Mouse (Mus musculus) stomach, embryonic 16.5 days (tissue): ENCODE results near the gene Apoc2. TPM values are rescaled to one million over a fixed set of nuclear protein-coding genes. Genes with fewer than 3 reads are reported as not detected.

ENCODE experiments used
- ATAC-seq: fragments of 200-750 bp; cut with Nextera tagmentation; 2 replicates; pipeline ENCODE4 v1.8.0; 2017; ENCODE audit warnings: moderate number of reproducible peaks, moderate TSS enrichment; ENCODE audit not compliant: insufficient read depth, low FRiP score
- H3K27ac ChIP-seq: fragments of 300-500 bp; sonication (generic); 2 replicates; pipeline ENCODE4 v1.5.1; 2014; ENCODE audit warnings: low read length
- H3K27me3 ChIP-seq: fragments of 300-500 bp; sonication (generic); 2 replicates; pipeline ENCODE4 v1.6.1; 2014; ENCODE audit warnings: low read length, control low read depth, mixed read lengths; ENCODE audit not compliant: control insufficient read depth, insufficient read depth
- H3K36me3 ChIP-seq: fragments of 300-500 bp; sonication (generic); 2 replicates; pipeline ENCODE4 v1.6.1; 2014; ENCODE audit warnings: low read length; ENCODE audit not compliant: control insufficient read depth, insufficient read depth
- H3K4me1 ChIP-seq: fragments of 300-500 bp; sonication (generic); 2 replicates; pipeline ENCODE4 v1.6.1; 2014; ENCODE audit warnings: low read length, control low read depth, mixed read lengths; ENCODE audit not compliant: control insufficient read depth, insufficient read depth
- H3K4me2 ChIP-seq: fragments of 300-500 bp; sonication (generic); 2 replicates; pipeline ENCODE4 v1.6.1; 2014; ENCODE audit warnings: low read depth, low read length, mixed read lengths
- H3K4me3 ChIP-seq: fragments of 300-500 bp; sonication (generic); replicated peaks from 2 replicates; pipeline ENCODE4 v1.5.1; 2014; ENCODE audit warnings: mild to moderate bottlenecking, low read length
- H3K9ac ChIP-seq: fragments of 300-500 bp; sonication (generic); 2 replicates; pipeline ENCODE4 v1.6.1; 2014; ENCODE audit warnings: low read length
- H3K9me3 ChIP-seq: fragments of 300-500 bp; sonication (generic); replicated peaks from 2 replicates; pipeline ENCODE4 v1.6.1; 2016; ENCODE audit warnings: low read length, control low read depth; ENCODE audit not compliant: control insufficient read depth
- whole genome bisulfite sequencing: fragments of 180-500 bp; shearing (Covaris S2); extraction: QIAGEN DNeasy Blood & Tissue Kit; methylation state at CpG from one replicate; pipeline ENCODE4 v1.1.7; 2014; 5-methylcytosine and 5-hydroxymethylcytosine counted together
- polyA plus RNA-seq: library from polyadenylated mRNA; unstranded; fragments of >200 nt; fragmentation: Nextera tagmentation; extraction: Ambion mirVana; gene quantifications from 2 replicates; pipeline ENCODE4 v1.2.1, GENCODE M21; 2015

Gene Apoc2
- 80.5 and 93.2 TPM in 2 replicates for polyA plus RNA-seq

DNA sequence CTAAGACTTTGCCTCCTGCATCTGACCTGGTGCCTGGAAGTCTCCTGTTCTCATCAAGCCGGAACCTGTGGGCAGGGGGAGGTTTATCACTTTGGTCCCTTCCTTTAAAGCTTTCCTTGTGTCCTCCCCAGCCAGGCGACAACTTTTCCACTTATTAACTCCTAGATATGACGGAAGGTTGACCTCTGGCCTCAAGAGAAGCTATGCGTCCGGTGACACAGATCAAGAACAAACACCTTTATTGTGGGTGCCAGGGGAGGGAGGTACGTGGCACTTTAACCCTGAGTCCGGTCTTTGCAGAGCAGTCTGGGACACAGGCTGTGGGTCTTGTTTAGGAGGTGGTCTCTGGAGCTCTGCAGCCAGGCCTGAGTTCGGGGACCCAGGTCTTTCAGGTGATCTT is at the start of gene Apoc2:
TSS of gene Apoc2 (minus strand) at position 70 of the 400 bp plus-strand sequence.
- no peak within 1 kb of the TSS for H3K4me2 ChIP-seq
- peak; percentile 63; the same call in 1 of the 2 replicates for ATAC-seq
- H3K9ac ChIP-seq = no peak within 1 kb of the TSS
- no peaks in the 10 kb centered on the region for H3K27me3 ChIP-seq
- no peak within 1 kb of the TSS for H3K4me3 ChIP-seq
- no peak within 1 kb of the TSS for H3K27ac ChIP-seq
- H3K9me3 ChIP-seq = no peaks in the 10 kb centered on the region
- H3K4me1 ChIP-seq = no peaks in the 10 kb centered on the region
- 50% methylated on average over 8 of the region's 8 CpGs for WGBS
- no peaks in the 10 kb centered on the region for H3K36me3 ChIP-seq

DNA sequence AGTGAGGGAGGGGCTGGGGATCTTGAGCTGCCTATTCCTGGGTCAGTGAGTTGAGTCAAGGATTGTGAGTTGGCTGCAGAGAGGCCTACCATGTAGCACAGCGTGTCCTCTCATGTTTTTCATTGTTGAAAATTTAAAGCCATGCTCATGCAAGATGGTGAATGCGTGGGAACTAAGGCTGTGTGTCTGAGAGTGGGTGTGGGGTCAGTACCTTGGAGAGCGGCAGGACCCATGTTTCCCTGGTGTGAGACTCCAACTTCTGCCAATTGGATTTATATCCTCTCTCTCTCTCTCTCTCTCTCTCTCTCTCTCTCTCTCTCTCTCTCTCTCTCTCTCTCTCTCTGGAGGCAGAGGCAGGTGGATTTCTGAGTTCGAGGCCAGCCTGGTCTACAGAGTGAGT is 48.8 kb upstream of the Apoc2 start:
- no peak for ATAC-seq
- H3K27me3 ChIP-seq = no peaks in the 10 kb centered on the region
- no peak overlapping the region for H3K4me2 ChIP-seq
- H3K27ac ChIP-seq = no peak overlapping the region
- H3K4me1 ChIP-seq = no peaks in the 10 kb centered on the region
- no peak overlapping the region for H3K9ac ChIP-seq
- no peak overlapping the region for H3K4me3 ChIP-seq
- H3K9me3 ChIP-seq = no peaks in the 10 kb centered on the region
- H3K36me3 ChIP-seq = peaks cover 47% of the 10 kb centered on the region
- 82% methylated on average over 4 of the region's 4 CpGs for WGBS

DNA sequence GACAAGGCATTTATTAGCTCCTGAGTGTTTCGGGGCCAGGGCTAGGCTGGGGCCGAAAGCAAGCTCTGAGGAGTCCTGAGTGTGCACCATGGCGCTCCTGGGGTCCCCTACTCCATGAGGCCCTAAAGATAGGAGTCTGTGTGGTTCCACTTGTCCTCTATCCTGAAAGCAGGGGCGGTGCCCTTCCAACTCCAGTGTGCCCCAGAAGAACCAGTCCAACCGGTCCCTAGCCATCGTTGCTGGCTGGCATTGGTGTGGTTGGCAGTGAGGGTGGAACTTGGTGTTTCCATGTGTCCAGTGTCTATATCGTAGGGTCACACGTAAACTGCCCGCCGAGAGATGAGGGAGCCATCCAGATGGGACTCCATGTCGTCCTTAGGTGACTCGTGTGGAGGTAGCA is 46.4 kb upstream of the Apoc2 start:
- H3K4me1 ChIP-seq = no peaks in the 10 kb centered on the region
- H3K9ac ChIP-seq = 0 out of 2 replicates have a peak overlapping the region, but pooled peaks have one; percentile 33
- peak overlapping the region; percentile 66 for H3K27ac ChIP-seq
- no peaks in the 10 kb centered on the region for H3K27me3 ChIP-seq
- no peak overlapping the region for H3K4me3 ChIP-seq
- peaks cover 50% of the 10 kb centered on the region for H3K36me3 ChIP-seq
- 77% methylated on average over 12 of the region's 12 CpGs for WGBS
- peak; percentile 63; the same call in 1 of the 2 replicates for ATAC-seq
- H3K4me2 ChIP-seq = no peak overlapping the region
- peaks cover 4% of the 10 kb centered on the region for H3K9me3 ChIP-seq

DNA sequence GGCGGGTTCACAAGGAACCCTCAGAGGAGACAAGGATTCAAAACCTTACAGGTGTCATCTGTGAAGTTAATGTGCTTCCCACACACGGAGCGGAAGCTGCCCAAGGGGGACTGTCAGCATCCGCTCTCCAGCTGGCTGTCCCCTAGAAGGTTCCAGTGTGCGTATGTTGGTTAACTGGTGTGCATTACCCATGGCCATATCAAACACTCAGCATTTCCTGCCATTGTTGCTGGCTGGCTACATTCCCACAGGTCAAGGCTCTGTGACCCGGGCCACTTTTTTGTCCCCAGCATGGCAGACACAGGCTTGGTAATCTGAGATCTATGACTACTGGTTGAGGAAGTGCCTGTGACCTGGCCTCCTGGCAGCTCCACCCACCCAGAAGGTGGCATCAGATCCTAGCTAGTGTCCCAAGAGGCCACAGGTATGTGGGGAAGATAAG is 45.0 kb upstream of the Apoc2 start:
- H3K27ac ChIP-seq = peak overlapping the region; percentile 16; the same call in 1 of the 2 replicates

DNA sequence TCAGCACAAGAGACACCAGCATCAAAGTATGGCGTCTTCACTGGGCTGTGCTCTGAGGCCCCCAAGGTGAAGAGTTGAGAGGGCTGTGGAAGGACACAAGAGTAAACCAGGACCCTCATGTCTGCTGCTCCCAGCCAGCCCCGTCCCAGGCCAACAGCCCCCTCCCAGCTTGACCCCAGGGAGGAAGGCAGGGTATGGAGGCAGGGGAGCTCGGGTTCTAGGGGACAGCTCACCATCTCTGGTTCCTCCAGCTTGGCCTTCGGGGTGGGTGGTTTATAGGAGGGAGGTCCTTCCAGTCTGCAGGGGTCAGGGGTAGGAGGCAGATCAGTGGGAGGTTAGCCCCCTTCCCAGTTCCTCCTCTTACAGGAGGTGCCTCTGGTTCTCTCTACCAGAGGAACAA is 41.5 kb upstream of the Apoc2 start:
- H3K27me3 ChIP-seq = no peaks in the 10 kb centered on the region
- H3K9ac ChIP-seq = no peak overlapping the region
- peaks cover 13% of the 10 kb centered on the region for H3K4me1 ChIP-seq
- no peak for ATAC-seq
- H3K4me3 ChIP-seq = no peak overlapping the region
- H3K36me3 ChIP-seq = peaks cover 31% of the 10 kb centered on the region
- no peak overlapping the region for H3K4me2 ChIP-seq
- 91% methylated on average over 4 of the region's 4 CpGs for WGBS
- peaks cover 4% of the 10 kb centered on the region for H3K9me3 ChIP-seq
- no peak overlapping the region for H3K27ac ChIP-seq

More for the DNA sequence above, 45.0 kb upstream of the Apoc2 start:
- H3K4me2 ChIP-seq = no peak overlapping the region
- H3K36me3 ChIP-seq = peaks cover 43% of the 10 kb centered on the region
- H3K9ac ChIP-seq = no peak overlapping the region
- peak; percentile 53 for ATAC-seq
- H3K4me1 ChIP-seq = no peaks in the 10 kb centered on the region
- H3K4me3 ChIP-seq = no peak overlapping the region
- WGBS = 81% methylated on average over 6 of the region's 6 CpGs
- H3K9me3 ChIP-seq = peaks cover 4% of the 10 kb centered on the region
- no peaks in the 10 kb centered on the region for H3K27me3 ChIP-seq

DNA sequence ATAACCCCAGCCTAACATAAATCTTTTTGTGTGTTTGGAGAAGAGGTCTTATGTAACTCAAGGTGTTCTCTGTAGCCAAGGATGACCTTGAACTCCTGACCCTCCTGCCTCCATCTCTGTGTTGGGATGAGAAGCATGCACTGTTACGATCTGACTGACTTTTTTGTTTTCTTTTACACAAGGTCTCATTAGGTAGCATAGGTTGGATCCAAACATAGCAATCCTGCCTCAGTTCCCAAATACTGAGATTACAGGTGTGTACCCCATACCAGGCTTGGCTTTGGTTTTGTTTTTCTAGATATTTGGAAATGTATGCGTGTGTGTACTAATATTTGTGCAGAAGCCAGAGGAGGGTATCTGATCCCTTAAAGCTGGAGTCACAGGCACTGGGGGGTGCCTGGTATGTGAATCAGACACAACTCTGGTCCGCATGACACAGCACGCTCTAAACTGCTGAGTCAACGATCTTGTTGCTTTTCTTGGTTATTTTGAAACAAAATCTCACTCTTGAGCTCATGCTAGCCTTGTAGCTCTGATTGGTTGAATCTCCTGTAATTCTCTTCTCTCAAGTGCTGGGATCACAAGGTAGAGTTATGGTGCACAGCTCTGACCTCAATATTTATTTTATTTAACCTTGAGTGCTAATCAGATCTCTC is 40.7 kb upstream of the Apoc2 start:
- Histone ChIP-seq H3K36me3 (peaks cover 24% of the 10 kb centered on the region), H3K4me2 (no peak overlapping the region), H3K9me3 (peaks cover 4% of the 10 kb centered on the region), H3K4me3 (no peak overlapping the region), H3K9ac (no peak overlapping the region), H3K27me3 (no peaks in the 10 kb centered on the region), H3K4me1 (peaks cover 16% of the 10 kb centered on the region), H3K27ac (no peak overlapping the region)
- 91% methylated on average over 5 of the region's 5 CpGs for WGBS
- no peak for ATAC-seq

DNA sequence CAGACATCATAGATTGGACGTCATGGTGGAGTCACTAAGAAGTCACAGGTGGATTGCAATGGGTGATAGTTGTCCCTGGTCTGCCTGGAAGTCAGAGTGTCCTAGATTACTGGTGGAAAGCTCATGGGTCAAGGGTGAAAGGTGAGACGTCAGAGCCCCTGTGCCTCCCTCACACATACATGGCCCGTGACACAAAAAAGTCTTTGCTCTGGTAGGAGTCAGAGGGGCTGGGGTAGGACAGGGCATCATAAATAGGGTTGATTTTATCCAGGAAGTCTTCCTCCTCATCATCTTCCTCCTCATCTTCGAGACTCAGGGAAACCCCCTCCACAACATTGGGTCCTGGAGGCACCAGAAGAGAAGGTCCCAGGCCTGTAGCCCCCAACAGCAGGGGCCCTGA is 39.6 kb upstream of the Apoc2 start:
- Histone ChIP-seq H3K9me3 (peaks cover 4% of the 10 kb centered on the region), H3K4me2 (no peak overlapping the region), H3K36me3 (peaks cover 16% of the 10 kb centered on the region), H3K4me3 (no peak overlapping the region), H3K9ac (no peak overlapping the region), H3K27me3 (no peaks in the 10 kb centered on the region), H3K27ac (no peak overlapping the region), H3K4me1 (peaks cover 16% of the 10 kb centered on the region)
- 81% methylated on average over 4 of the region's 4 CpGs for WGBS
- ATAC-seq = no peak

DNA sequence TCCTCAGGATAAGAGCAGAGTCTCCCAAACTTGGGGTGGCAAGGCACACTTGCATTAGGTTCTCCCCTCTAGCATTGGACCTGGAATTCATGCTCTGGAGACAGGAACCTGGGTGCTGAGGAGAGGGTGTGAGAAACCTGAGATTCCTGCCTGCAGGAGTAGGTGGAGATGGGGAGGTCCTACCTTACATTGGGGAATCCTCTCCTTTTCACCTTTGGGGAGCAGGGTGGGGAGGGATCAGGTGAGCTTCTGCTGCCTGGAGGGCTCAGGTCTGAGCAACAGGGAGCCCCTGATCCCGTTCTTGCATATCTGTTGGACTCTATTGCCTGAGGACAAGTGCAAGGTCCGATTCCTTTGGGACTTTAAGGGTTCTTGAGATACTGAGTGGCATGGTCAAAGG is 39.1 kb upstream of the Apoc2 start:
- Histone ChIP-seq H3K4me2 (peak overlapping the region; percentile 73; the same call in 1 of the 2 replicates), H3K9me3 (peaks cover 4% of the 10 kb centered on the region), H3K27me3 (no peaks in the 10 kb centered on the region), H3K4me3 (peak overlapping the region; percentile 43), H3K36me3 (peaks cover 16% of the 10 kb centered on the region), H3K4me1 (peaks cover 16% of the 10 kb centered on the region), H3K27ac (peak overlapping the region; percentile 90), H3K9ac (no peak overlapping the region)
- no peak for ATAC-seq
- 79% methylated on average over 2 of the region's 2 CpGs for WGBS

DNA sequence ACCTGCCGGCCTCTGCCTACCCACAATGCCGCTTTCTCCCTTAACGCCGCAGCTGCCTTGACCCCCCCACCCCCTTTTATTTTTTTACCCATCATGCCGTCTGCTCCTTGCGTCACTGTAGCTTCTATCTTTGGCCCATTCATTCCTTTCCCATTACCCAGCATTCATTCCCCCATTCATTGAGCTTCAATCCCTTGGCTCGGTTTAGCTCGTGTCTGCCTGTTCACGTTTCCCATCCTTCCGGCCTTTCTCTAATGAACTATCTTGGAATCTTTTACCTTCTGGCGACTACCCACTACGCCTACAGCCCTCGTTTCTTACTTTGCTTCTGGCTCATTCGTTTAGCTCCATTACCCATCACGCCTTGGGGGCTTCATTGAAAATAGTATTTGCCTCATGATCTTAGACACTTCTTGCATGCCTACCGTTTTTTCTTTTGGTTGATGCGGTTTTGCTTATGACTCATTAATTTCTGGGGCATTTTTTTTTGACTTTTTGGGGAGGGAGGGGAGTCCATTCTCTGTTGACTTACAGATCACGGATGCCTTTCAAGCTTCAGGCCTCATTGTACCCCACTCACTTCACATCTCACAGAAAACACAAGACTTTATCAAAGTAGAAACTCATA is 38.4 kb upstream of the Apoc2 start:
- Histone ChIP-seq H3K4me3 (peak overlapping the region; percentile 43), H3K9ac (peak overlapping the region; percentile 62), H3K27me3 (no peaks in the 10 kb centered on the region), H3K4me1 (peaks cover 16% of the 10 kb centered on the region), H3K9me3 (peaks cover 2% of the 10 kb centered on the region), H3K27ac (peak overlapping the region; percentile 90), H3K4me2 (peak overlapping the region; percentile 73), H3K36me3 (peaks cover 19% of the 10 kb centered on the region)
- WGBS = 4% methylated on average over 18 of the region's 18 CpGs
- no peak for ATAC-seq
